Mouse (Mus musculus) layer of hippocampus, adult 9-11 months (tissue): ENCODE measurements around the gene Sumf1.
A peak's percentile ranks its signal among the peaks of the same experiment; 100 is the strongest.

Experiments
- DNase-seq: peaks from one replicate; pipeline ENCODE4 v3.0.0; 2022

Gene Sumf1

GRCm38 (mm10) chr6:108184847-108185684 lies at the start of gene Sumf1:
Sumf1 (minus strand) TSS chr6:108185582.
- peak; percentile 93 for DNase-seq

GRCm38 (mm10) chr6:108234536-108234935 lies 49.2 kb upstream of the Sumf1 start:
- DNase-seq, result no peak

- no peak for DNase-seq
These were observed 47.7 kb upstream of the Sumf1 start for GRCm38 (mm10) chr6:108233070-108233469.

- no peak for DNase-seq
These were observed 46.7 kb upstream of the Sumf1 start for GRCm38 (mm10) chr6:108231892-108232710.

- DNase-seq, result no peak
These were observed 45.2 kb upstream of the Sumf1 start for GRCm38 (mm10) chr6:108230608-108231007.

- no peak for DNase-seq
These were observed 43.2 kb upstream of the Sumf1 start for GRCm38 (mm10) chr6:108228601-108229000.

- no peak for DNase-seq
These were observed 42.7 kb upstream of the Sumf1 start for GRCm38 (mm10) chr6:108228048-108228447.

- no peak for DNase-seq
These were observed 42.1 kb upstream of the Sumf1 start for GRCm38 (mm10) chr6:108227461-108227860.

GRCm38 (mm10) chr6:108226230-108226629 lies 40.8 kb upstream of the Sumf1 start:
- no peak for DNase-seq

- no peak for DNase-seq
These were observed 39.6 kb upstream of the Sumf1 start for GRCm38 (mm10) chr6:108225027-108225426.

- DNase-seq, result no peak
These were observed 39.0 kb upstream of the Sumf1 start for GRCm38 (mm10) chr6:108224361-108224760.

- DNase-seq, result no peak
These were observed 37.5 kb upstream of the Sumf1 start for GRCm38 (mm10) chr6:108222875-108223274.

GRCm38 (mm10) chr6:108222435-108222834 lies 37.1 kb upstream of the Sumf1 start:
- DNase-seq, result no peak

GRCm38 (mm10) chr6:108217987-108218386 lies 32.6 kb upstream of the Sumf1 start:
- DNase-seq, result no peak

GRCm38 (mm10) chr6:108216832-108217231 lies 31.4 kb upstream of the Sumf1 start:
- DNase-seq, result no peak

GRCm38 (mm10) chr6:108216091-108216490 lies 30.7 kb upstream of the Sumf1 start:
- no peak for DNase-seq

GRCm38 (mm10) chr6:108214294-108214925 lies 29.0 kb upstream of the Sumf1 start:
- DNase-seq, result no peak

- no peak for DNase-seq
These were observed 28.3 kb upstream of the Sumf1 start for GRCm38 (mm10) chr6:108213481-108214293.

GRCm38 (mm10) chr6:108212881-108213295 lies 27.5 kb upstream of the Sumf1 start, which contains the start of gene Itpr1:
Itpr1 (plus strand) TSS chr6:108213096.
- peak; percentile 98 for DNase-seq

- no peak for DNase-seq
These were observed 26.8 kb upstream of the Sumf1 start for GRCm38 (mm10) chr6:108211896-108212880.

GRCm38 (mm10) chr6:108206914-108207566 lies 21.7 kb upstream of the Sumf1 start:
- DNase-seq, result no peak
